Mouse (Mus musculus): Measurements from ENCODE around the gene Patz1. TPM values are rescaled to one million over a fixed set of nuclear protein-coding genes. Genes with fewer than 3 reads are reported as not detected.
A peak's percentile ranks its signal among the peaks of the same experiment; 100 is the strongest.

Gene Patz1
- total RNA-seq, 4 experiments from 2014 or later: 31.9 to 47.9 (median 40.5) TPM

DNA sequence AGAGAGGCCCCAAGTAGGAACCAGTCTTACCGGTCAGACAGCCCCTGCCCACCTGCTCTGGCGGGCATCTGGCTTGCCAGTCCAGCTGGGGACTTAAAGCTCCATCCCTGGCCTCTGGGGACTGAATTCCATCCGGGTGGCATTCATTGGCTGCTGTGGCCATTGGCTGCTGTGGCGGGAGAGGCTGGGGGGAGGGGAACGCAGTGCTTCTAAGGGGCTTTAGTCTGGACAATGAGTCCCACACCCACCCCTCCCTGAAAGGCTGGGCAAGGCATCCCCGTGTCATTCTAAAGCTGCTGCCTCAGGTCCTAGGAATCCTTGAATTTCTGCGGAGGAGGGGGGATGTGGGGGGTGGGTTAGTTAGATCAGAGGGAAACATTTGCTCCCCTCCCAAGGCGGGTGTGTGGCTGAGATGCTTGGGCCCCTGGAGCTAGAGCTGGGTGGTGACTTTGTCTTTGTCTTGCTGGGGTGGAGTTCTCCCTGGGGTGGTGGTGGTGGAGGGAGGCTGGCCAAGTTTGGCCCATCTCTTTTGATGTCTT lies 4.1 kb downstream of the Patz1 start:
- no peak for DNase-seq

DNA sequence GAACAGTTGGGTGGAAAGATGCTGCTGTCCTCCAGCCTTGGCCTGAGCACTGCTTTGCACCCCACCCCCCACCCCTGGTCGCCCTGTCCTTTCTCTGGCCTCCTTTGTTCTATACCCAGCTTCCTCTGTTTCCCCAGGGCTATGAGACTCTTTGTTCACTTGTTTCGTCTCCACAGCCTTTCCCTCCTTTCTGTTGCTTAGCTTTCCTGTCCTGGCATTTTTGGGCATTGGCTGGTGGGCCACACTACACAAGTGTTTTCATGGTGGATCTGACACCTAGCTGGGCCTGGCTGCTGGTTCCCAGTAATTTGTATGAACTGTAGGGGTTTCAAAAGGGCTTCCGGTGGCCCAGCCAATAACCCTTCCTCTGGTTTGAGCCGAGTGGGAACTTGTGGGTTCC lies 4.7 kb downstream of the Patz1 start:
- no peak for DNase-seq

DNA sequence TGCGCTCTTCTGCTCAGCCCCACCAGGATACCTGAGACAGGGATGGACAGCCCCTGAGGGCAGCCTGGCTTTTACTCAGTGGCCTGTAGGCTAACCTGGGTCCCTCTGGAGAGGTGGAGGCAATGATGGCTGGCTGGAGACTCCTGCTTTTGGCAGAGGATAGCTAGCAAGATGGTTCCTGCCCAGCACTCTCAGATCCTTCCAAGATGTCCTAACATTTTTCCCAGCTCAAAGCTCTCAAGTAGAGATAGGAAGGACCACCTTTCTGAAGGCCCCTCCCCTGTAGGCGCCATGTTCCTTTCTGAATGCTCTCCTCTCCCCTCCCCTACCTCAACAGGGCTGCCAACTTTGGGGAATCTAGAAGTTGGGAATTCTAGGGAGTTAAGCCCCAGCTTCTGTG lies 6.0 kb downstream of the Patz1 start:
- DNase-seq: no peak

DNA sequence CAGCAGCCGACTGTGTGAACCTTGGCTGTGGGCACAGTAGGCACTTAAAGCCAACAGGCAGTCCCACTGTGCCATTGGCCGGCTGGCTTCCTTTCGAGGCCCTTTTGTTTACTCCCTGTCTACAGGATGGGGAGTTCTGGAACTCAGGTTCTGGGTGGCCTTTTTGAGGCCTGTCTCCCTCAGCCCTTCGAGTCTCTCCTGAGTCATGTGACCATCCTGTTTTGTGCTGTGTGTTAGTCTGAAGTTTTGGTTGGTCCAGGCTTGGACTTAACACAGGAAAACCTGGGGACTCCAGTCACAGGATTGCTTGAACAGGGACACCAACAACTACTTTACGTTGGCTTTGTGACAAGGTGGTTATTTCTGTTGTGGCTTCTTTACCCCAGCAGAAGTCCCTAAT lies 7.4 kb downstream of the Patz1 start:
- no peak for DNase-seq

DNA sequence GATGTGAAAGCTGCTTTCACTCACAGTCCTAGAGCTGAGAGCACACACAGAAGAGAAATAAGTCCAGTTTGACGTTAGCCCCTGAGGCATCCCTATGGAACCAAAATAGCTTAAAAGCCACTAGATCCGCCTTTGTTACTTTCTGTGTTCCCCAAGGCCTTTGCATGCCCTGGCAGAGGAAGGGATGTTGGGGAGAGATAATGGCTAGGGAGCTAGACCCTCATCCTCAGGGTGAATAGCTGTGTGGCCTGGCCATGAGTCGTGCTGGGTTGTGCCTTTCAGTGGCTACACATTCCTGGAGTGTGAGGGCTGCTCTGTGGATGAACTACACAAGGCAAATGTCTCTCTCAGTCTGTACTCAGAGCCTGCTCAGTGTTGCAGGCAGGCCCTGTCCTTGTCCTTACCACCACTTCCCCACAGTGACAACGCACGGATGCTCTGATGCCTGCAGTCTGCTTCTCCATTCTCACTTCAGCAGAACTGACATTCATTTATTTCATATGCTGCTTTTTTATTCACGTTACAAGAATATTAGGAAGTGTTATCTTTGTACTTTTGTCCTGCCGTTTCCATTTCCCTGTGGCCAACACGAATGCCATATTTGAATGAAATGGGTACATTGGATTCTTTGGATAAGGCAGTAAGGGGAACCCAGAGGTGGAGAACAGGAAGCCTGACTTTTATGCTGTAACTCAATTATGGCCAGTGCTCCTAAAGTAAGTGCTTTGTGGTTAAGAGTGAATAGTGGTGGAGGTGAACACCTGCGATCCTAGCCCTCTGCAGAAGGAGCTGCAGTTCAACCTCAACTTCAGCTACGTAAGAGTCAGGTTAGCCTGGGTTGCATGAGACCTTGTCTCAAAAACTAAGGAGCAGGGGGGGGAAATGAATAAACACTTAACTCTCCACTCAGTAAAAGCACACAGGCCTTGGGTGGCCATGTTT lies 9.5 kb downstream of the Patz1 start:
- DNase-seq: no peak

DNA sequence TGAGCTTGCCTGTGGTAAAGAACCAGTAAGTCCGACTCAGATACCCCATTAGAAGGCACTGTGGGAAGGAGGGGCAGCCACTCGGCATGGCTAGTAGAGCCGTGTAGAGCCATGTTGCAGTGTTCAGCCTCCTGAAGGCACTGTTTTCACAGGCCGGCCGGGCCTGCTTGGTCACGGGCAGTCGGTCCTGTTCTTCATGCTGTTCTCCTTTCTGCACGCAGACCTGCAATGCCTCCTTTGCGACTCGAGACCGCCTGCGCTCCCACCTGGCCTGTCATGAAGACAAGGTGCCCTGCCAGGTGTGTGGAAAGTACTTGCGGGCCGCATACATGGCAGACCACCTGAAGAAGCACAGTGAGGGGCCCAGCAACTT lies 10.1 kb downstream of the Patz1 start:
- no peak for DNase-seq

DNA sequence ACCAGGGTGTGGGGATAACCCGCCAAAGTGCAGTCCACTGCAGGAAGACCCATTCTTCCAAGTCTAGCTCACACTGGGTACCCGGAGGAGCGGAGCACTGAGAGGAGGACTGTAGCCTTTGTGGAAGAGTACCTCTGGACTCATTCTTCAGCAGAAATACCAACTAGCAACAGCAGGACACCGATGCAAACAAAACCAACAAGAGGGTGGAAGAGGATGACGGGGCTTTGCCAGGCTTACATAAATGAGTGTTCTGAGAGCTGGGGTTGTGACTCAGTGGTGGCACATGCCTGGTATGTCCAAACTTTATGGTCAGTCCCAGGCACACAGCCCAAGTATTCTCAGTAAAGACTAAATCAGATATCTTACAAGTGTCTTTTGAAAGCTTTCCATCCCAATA lies 12.4 kb downstream of the Patz1 start:
- no peak for DNase-seq

DNA sequence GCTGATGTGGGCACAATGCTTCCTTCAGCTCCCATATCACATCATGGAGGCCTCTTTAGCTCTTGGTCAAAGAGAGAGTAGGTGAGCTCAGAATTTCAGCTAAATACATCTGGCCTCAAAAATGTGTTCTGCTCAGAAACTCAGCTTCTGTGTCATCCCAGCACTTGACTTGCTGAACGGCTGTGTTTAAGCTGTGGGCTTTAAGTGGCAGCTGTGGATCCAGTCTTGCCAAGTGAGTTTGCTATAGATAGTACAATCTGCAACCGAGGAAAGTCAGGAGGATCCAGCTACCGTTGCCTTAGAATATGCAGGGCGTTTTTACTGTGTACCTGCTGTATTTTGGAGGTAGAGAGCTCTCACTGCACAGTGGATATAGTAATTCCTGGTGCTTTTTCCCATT lies 13.7 kb downstream of the Patz1 start:
- DNase-seq: no peak

DNA sequence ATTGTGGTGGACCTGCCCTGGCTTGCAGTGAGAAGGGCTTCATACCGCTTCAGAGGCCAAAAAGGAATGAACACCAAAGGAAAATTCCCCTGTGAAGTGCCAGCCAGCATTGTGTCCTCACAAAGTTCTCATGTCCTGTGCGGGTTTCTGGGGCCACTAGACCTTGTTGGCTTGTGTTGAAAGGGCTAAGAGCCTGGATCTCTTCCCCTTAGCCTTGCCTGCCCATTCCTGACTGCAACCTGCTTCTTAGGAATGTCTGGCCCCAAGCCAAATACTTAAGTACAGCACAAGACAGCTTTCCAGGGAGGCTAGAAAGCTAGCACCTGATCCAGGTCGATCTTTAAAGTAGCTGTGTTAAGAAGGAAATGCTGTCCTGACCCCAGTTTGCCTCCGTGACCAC lies 14.1 kb downstream of the Patz1 start:
- DNase-seq: no peak

DNA sequence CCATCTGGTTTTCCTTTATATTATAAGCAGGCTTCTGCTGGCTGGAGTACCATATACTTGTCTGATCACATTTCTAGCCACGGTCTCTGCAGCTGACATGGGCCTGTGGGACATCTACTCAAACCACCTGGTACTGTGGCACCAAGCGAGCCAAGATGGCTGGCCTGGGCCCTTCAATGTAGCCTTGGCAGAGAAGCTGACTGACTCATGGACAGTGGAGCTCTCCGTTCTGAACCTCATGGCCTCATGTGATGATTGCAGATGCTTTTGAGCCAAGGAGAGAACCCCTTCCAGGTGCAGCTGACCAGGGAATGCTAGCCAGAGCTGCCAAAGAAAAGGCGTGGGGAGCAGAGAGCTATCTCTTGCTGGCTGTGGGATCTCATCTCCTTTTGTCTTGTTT lies 17.1 kb downstream of the Patz1 start:
- no peak for DNase-seq

DNA sequence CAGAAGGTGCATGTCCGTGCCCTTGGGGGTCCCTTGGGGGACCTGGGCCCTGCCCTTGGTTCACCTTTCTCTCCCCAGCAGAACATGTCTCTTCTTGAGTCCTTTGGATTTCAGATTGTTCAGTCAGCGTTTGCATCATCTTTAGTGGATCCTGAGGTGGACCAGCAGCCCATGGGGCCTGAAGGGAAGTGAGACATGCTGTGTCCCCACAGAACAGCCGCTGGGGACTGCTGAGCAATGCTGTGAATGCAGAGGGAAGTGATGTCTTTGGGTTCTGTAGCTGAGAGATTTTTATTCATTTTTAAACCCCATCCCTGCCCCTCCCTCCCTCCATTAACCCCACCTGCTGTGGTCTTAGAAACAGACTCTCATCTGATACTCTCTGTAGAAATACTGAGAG lies 19.2 kb downstream of the Patz1 start:
- DNase-seq: no peak

DNA sequence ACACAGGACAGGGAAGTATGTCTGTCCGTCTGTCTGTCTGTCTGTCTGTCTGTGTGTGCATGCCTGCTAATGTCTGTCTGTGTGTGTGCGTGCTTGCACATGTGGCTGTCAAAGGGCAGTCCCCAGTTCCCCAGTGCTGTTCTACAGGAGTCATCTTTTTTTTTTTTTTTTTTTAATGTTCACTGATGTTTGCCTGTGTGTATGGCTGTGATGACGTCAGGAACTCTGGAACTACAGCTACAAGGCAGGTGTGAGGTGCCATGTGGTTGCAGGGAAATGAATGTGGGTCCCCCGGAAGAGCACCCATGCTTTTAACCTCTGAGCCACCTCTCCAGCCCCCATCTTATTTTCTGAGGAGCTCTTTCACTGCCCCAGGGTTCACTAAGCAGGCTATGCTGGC lies 21.2 kb downstream of the Patz1 start:
- DNase-seq: no peak

DNA sequence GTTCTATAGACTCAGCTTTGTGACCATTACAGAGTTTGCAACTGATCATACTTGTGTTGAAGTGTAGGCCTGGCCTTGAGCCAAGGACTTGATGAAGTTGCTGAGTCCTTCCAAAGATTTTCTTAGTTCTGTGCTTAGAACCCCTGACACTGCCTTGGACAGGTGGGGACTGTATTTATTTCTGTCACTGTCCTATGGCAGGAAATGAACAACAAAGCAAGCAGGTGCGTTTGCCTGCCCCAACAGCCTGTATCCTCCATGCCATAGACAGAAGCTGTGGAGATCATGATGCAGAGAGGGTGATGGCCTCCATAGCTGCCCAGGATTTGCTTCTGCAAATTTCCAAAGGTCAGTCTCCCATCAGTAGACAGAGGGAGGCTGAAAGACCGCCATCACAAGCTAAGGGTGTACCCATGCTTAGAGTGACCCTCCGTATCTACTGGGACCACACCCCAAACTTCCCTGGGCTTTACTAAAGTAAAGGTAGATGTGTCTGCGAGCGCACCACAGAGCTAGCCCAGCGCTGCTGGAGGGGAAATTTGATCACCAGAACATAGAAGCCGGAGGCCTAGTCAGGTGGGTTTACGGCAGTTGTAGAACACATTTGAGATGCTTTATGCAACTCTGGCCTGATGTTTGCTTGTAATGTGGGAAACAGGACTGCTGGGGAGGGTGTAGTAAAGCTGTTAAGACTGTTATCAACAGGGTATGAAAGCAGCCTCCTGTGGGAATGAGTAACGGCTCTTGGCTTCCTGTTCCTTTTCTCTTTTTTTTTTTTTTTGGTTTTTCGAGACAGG lies 22.3 kb downstream of the Patz1 start:
- no peak for DNase-seq

DNA sequence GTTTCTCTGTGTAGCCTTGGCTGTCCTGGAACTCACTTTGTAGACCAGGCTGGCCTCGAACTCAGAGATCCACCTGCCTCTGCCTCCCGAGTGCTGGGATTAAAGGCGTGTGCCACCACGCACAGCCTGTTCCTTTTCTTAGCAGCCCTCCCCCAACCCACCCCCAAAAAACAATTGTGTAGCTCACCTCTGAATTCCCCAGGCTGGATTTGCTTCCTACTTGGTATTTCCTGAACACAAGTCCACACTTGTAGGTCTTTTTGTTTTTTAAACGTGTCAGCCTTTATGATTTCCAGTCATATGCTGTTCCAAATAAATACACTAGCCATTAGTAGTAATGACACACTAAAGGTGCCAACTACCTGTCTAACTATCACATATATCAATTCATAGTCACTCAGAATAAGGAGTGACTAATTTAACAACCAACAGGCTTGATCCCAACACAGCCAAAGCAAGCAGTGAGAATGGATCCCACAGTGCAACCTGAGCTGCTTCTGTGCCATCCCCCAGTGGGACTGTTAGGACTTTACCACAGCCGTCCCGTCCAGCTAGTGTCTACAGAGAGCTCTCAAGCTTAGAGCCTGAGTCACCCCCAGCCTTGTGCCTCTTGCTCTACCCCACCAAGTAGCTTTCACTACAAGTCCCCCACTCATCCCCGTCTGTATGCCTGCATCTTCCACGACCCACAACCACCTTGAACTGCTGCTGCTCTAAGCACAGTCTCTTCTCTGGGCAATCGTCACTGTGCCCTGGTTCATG lies 23.1 kb downstream of the Patz1 start:
- DNase-seq: no peak

DNA sequence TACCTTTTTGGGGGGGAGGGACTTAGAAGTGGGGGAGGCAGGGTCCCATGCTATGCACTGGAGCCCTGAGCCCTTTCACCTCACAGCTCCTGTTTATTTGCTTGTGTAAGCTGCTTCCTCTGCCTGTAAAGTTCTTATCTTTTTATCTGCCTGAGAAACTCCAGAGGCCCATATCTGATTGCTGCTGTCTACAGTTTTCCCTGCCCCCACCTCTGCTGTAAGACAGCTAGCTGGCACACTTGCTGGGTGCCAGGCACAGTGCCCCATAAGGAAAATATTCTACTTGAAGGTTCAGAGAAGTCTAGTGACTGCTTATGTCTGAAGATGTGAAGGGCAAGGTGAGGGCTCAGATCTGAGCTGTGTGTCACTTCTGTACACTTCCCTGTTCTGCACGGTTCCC lies 24.6 kb downstream of the Patz1 start:
- no peak for DNase-seq

DNA sequence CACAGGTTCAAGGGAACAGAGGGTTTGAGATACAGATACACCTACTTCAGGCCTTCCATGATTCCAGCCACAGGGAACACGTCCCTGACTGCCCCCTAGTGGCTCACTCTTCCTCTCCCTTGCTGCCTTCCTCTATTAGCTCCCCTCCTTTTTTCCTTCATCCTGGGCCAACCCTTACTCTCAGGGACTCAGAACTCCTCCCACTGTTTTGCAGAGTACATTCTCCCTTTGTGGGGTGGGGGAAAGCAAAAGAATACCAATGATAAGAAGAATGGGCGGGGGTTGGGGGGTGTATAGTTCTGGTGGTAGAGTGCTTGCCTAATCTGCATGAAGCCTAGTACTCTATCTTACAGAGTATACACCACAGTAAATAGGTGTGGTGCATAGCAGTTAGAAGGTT lies 25.5 kb downstream of the Patz1 start:
- peak; percentile 58 for DNase-seq

DNA sequence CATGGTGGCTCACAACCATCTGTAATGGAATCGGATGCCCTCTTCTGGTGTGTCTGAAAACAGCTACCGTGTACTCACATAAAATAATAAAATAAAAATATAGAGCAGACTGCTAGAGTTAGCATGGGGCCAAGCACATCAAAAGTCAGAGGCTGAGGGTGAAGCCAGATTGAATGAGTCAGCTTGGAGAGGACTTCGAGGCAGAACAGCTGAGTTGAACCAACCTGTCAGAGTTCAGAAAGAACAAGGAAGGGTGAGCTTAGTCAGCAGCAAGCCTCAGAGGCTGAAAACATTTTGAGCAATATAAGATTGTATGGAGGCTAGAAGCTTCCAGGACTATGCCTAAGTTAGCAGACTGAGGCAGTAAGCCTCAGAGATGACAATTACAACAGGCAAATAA lies 29.6 kb downstream of the Patz1 start:
- DNase-seq: no peak

DNA sequence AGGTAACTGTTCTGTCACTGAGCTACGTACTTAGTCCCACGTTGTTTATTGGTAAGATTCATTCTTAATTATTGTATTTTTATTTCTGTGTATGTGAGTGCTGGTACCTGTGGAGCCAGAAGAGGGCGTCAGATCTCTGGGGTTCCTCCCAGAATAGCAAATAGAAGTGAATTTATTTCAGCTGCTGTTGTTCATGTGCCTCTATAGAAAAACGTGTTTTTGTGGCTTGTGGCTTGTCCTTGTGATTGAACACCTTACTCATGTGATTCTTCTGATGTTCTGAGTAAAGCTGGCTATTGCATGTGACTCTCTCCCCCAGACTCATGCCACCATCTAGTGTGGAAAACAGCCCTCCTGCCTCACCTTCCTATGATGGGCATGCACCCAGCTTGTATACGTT lies 39.6 kb downstream of the Patz1 start:
- DNase-seq: no peak

DNA sequence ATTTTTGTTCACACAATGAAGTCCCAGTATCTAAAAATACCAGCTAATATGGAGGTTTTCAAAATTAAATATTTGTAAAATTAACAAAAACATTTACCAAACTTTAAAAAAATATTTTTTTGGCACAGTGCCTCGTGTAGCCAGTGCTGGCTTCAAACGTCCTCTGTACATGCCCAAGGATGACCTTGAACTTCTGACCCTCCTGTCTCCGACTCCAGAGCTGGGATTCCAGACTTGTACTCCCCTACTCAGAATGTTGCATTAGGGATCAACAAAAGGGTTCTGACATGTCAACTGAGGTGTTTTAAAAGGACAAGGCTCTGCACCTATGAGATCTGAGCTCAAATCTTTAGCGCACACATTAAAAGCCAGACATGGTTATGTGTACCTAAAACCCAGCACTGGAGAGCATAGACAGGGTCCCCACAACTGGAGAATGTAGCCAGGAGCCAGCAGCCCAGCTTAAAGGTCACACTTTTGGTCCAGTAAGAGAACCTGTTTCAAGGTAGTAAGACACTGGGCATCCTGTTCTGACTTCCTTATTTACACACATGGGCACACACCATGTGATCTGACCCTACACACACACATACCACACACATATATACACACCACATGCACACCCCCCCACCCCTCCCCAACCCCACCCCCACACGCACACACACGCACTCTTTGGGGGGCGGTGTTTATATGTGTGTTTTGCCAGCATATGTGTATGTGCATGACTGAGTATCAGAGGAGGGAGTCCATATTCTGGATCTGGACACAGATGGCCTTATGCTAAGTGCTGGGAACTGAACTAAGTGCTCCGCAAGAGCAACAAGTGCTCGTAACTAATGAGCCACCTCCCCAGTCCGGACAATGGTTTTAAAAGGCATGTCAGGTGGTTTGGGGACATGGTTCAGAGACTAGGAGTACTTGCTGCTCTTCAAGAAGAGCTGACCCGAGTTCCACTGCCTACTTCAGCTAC lies 40.4 kb downstream of the Patz1 start:
- no peak for DNase-seq

DNA sequence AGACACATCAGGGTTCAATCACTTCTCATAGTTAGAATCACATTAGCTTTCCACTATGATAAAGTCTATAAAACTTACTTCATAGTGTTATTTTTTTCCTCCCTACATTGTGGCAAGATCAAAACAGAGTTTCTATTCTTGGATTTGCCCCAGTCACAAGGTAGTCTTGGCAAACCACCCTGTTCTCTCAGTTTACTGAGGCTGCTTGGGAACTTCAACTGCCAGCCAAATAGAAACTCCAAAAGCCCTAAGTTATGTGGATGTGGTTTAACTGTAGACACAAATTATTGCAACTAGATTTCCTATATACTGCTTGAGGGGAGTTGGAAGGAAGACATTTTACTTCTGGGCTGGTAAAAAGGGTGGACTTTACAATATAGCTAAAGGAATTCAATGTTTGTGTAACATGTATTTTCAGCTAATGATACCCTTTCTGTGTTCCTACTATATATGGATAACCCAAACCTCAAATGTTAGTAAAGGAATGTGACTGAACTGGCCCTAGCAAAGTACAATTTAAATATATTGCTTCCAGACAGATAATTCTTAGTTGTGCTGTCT lies 41.3 kb downstream of the Patz1 start, which contains the start of gene Pik3ip1:
Pik3ip1 (plus strand) TSS at position 511 of the 561 bp plus-strand sequence.
- no peak for DNase-seq

DNA sequence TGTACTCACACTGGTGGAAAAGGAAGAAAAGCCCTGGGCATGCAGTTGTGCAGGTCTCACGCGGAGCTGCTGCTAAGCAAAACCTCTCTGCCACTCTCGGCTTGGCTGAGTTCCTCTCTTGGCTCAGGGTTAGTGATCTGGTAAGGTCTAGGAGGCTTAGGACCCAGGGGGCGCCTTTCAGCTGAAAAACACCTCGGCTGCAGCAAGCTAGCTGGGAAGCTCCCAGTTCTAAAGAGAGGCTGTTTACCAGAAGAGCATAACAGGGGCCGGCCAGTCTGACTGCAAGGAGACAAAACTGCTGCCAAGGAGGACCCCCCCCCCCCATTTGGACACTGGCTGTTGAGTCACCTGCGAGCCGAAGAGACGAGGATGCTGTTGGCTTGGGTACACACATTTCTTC lies 41.9 kb downstream of the Patz1 start:
- DNase-seq: peak; percentile 82
